Mouse (Mus musculus) bone marrow, adult 2 months (tissue): ENCODE measurements around the gene Cd200r3.

Experiments
- CTCF ChIP-seq: fragments of 200-500 bp; IDR thresholded peaks from 2 replicates; pipeline ENCODE4 v1.5.1; 2011; ENCODE audit warnings: low read length, control low read depth; ENCODE audit not compliant: control insufficient read depth, insufficient read depth
- POLR2A ChIP-seq: fragments of 200-500 bp; IDR thresholded peaks from 2 replicates; pipeline ENCODE4 v1.6.1; 2011; ENCODE audit warnings: low read depth, mild to moderate bottlenecking, control low read depth, low read length, borderline replicate concordance; ENCODE audit not compliant: control insufficient read depth

GRCm38 (mm10) chr16:44993319-44994019 lies 50.0 kb downstream of the Cd200r3 start:
- TF ChIP-seq POLR2A, result no peak
- no peak for TF ChIP-seq CTCF
